Mouse (Mus musculus) common myeloid progenitor, adult 5-6 weeks (primary cell): ENCODE data around the gene Adam20. TPM values are rescaled to one million over a fixed set of nuclear protein-coding genes. Genes with fewer than 3 reads are reported as not detected.
"Not testable (repeated sequence)": the region's sequence is repeated elsewhere in the genome, so short reads cannot be mapped to it uniquely, and the experiment has no call there.

ENCODE experiments used
- ATAC-seq: replicated peaks from 2 replicates; pipeline ENCODE4 v1.8.0; 2016; ENCODE audit warnings: low read depth, mild to moderate bottlenecking, moderate TSS enrichment, inconsistent platforms; ENCODE audit not compliant: poor library complexity, severe bottlenecking
- total RNA-seq: library from RNA; stranded (forward); fragments of 200-1000, 187-1606 nt; gene quantifications from 2 replicates; pipeline ENCODE4 v1.2.3, GENCODE M21; 2017

Adam20 gene
- total RNA-seq, result not detected in 2 replicates

DNA sequence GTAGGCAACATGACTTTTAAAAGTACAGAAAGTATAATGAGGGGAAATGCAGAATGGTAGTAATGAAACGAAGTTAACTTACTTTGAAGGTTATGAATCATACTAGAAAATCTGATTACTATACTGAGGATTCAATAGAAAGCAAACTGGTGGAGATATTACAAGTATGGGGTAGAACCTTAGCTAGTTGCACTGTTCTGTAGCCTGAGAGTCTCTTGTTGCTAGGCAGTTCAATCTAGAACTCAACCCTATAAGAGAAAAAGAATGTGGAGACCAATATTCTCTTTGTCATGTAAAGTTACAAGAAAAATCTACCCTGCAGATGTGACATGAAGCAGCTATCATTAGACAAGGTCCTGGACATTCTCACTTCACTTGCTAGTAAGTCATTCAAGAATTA is at the start of gene Adam20:
Gene Adam20 (plus strand): TSS at position 301 of the 400 bp plus-strand sequence.
- not testable (repeated sequence) for ATAC-seq

GRCm38 (mm10) chr8:40751908-40752307 is 41.2 kb upstream of the Adam20 start, which contains the start of gene Adam25:
Adam25 (plus strand) TSS chr8:40752208.
- not testable (repeated sequence) for ATAC-seq

- ATAC-seq, result no peak
Measured at GRCm38 (mm10) chr8:40783320-40783719, 9.8 kb upstream of the Adam20 start.

- ATAC-seq, result no peak
Measured at GRCm38 (mm10) chr8:40803379-40804079, 10.5 kb downstream of the Adam20 start.

Other genes starting within 250 kb of the Adam20 start
- gene Adam24, start 118.2 kb upstream of the Adam20 start, total RNA-seq, result not detected in 2 replicates
- gene Adam25, start 41.1 kb upstream of the Adam20 start, total RNA-seq, result not detected in 2 replicates
- not detected in 2 replicates for gene Adam39, start 29.7 kb downstream of the Adam20 start, total RNA-seq